Mouse (Mus musculus) stomach, postnatal 0 days (tissue): ENCODE results near the gene Inhbe. TPM values are rescaled to one million over a fixed set of nuclear protein-coding genes. Genes with fewer than 3 reads are reported as not detected.
A peak's percentile ranks its signal among the peaks of the same experiment; 100 is the strongest.

Source experiments
- ATAC-seq: fragments of 200-750 bp; cut with Nextera tagmentation; 2 replicates; pipeline ENCODE4 v1.8.0; 2017; ENCODE audit not compliant: low FRiP score, low TSS enrichment
- DNase-seq: peaks from one replicate; pipeline ENCODE4 v3.0.0-alpha.2; 2016; ENCODE audit warnings: low spot score
- H3K27ac ChIP-seq: fragments of 300-500 bp; sonication (generic); replicated peaks from 2 replicates; pipeline ENCODE4 v1.5.1; 2014; ENCODE audit warnings: mild to moderate bottlenecking, control low read depth
- H3K27me3 ChIP-seq: fragments of 300-500 bp; sonication (generic); 2 replicates; pipeline ENCODE4 v1.6.1; 2014; ENCODE audit warnings: low read length; ENCODE audit not compliant: control insufficient read depth, insufficient read depth
- H3K36me3 ChIP-seq: fragments of 300-500 bp; sonication (generic); 2 replicates; pipeline ENCODE4 v1.6.1; 2014; ENCODE audit warnings: low read length, mixed read lengths; ENCODE audit not compliant: control insufficient read depth, insufficient read depth
- H3K4me1 ChIP-seq: fragments of 300-500 bp; sonication (generic); replicated peaks from 2 replicates; pipeline ENCODE4 v1.6.1; 2014; ENCODE audit warnings: antibody characterized with exemption; ENCODE audit not compliant: control insufficient read depth, insufficient read depth
- H3K4me2 ChIP-seq: fragments of 300-500 bp; sonication (generic); replicated peaks from 2 replicates; pipeline ENCODE4 v1.6.1; 2014; ENCODE audit warnings: low read depth, mild to moderate bottlenecking, control low read depth, moderate library complexity
- H3K4me3 ChIP-seq: fragments of 300-500 bp; sonication (generic); 2 replicates; pipeline ENCODE4 v1.5.1; 2014; ENCODE audit warnings: low read depth, low read length, control low read depth
- H3K9ac ChIP-seq: fragments of 300-500 bp; sonication (generic); 2 replicates; pipeline ENCODE4 v1.6.1; 2014; ENCODE audit warnings: mild to moderate bottlenecking, low read length, control low read depth, mixed read lengths
- H3K9me3 ChIP-seq: fragments of 300-500 bp; sonication (generic); 2 replicates; pipeline ENCODE4 v1.6.1; 2016; ENCODE audit warnings: low read length; ENCODE audit not compliant: control insufficient read depth
- CTCF ChIP-seq: IDR thresholded peaks from 2 replicates; pipeline ENCODE4 v1.5.1; 2016; ENCODE audit warnings: antibody characterized with exemption, low read depth, mild to moderate bottlenecking, moderate library complexity
- EP300 ChIP-seq: optimal IDR thresholded peaks from 2 replicates; pipeline ENCODE3; 2016; ENCODE audit warnings: antibody characterized with exemption
- WGBS: fragments of 180-500 bp; shearing (Covaris S2); extraction: QIAGEN DNeasy Blood & Tissue Kit; methylation state at CpG from one replicate; pipeline ENCODE4 v1.1.7; 2014; 5-methylcytosine and 5-hydroxymethylcytosine counted together
- polyA plus RNA-seq: library from polyadenylated mRNA; unstranded; fragments of >200 nt; fragmentation: Nextera tagmentation; extraction: Ambion mirVana; gene quantifications from 2 replicates; pipeline ENCODE4 v1.2.1, GENCODE M21; 2015

Gene Inhbe
- polyA plus RNA-seq, 1 experiment from 2014 or later: 0.02 TPM

DNA sequence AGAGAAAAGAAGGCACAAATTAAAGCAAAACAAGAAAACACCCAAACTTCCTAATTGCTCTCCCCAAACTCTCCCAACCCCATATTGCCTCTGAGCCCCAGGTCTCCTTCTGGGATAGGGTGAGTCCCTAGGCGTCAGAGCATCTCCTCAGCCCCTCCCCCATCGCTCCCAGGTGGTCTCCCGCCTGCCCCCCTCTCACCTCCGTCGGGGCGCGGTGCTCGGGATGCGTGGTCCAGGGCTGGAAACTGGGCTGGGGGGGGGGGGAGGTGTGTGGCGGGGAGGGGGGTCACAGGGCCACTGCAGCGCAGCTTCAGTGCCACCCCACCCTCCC, 12.9 kb downstream of the Inhbe start:
- WGBS: 3% methylated on average over 5 of the region's 11 CpGs
- Histone ChIP-seq H3K9me3 (no peaks in the 10 kb centered on the region), H3K9ac (peak overlapping the region; percentile 57), H3K27ac (peak overlapping the region; percentile 89), H3K27me3 (no peaks in the 10 kb centered on the region; the same call in 1 of the 2 replicates), H3K4me2 (peak overlapping the region; percentile 86), H3K36me3 (no peaks in the 10 kb centered on the region), H3K4me3 (peak overlapping the region; percentile 50), H3K4me1 (no peaks in the 10 kb centered on the region; the same call in 1 of the 2 replicates)
- TF ChIP-seq EP300: no peak
- TF ChIP-seq CTCF: no peak
- ATAC-seq (no peak), DNase-seq (no peak)

DNA sequence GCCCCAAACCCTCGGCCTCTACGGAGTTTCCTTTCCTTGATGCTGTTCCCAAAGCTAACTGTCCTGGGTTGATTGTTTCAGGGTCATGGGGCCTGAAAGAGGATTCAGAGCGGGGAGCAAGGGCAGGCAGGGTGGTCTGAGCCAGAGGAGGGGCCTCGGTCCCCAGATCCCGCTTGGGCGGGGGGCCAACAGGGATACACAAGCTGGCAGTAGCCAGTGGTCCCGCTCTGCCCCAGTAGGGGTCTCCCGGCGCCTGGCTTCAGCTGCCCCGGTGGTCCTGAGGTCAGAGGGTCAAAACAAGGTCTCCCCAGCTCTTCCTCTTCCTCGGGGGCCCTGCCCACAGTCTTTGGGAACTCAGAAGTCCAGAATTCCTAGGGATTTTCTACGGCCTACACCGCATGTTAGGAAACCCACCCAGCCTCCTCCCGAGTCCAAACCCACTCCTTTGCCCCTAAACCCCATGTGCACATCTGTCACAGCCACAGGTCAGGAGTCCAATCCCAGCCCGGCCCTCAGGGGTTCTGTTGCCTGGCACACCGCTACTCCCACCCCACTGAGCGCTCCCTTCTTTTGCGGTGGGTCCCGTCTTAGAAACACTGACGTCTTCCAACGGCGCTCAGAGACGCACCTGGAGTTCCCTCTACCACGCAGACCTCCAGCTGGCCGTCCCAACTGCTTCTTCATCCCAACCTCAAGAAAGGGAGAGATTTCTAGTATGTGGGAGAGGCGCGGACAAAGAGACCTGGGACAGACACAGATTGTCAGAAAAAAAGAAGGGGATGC, 13.4 kb downstream of the Inhbe start:
- no peaks in the 10 kb centered on the region for H3K36me3 ChIP-seq
- WGBS: 2% methylated on average over 27 of the region's 27 CpGs
- no peaks in the 10 kb centered on the region; the same call in 1 of the 2 replicates for H3K4me1 ChIP-seq
- no peak for ATAC-seq
- no peak for TF ChIP-seq CTCF
- TF ChIP-seq EP300: no peak
- H3K27ac ChIP-seq: peak overlapping the region; percentile 89
- H3K4me2 ChIP-seq: peak overlapping the region; percentile 86
- H3K9me3 ChIP-seq: no peaks in the 10 kb centered on the region
- H3K4me3 ChIP-seq: peak overlapping the region; percentile 50
- no peak for DNase-seq
- H3K9ac ChIP-seq: peak overlapping the region; percentile 57
- H3K27me3 ChIP-seq: no peaks in the 10 kb centered on the region; the same call in 1 of the 2 replicates

DNA sequence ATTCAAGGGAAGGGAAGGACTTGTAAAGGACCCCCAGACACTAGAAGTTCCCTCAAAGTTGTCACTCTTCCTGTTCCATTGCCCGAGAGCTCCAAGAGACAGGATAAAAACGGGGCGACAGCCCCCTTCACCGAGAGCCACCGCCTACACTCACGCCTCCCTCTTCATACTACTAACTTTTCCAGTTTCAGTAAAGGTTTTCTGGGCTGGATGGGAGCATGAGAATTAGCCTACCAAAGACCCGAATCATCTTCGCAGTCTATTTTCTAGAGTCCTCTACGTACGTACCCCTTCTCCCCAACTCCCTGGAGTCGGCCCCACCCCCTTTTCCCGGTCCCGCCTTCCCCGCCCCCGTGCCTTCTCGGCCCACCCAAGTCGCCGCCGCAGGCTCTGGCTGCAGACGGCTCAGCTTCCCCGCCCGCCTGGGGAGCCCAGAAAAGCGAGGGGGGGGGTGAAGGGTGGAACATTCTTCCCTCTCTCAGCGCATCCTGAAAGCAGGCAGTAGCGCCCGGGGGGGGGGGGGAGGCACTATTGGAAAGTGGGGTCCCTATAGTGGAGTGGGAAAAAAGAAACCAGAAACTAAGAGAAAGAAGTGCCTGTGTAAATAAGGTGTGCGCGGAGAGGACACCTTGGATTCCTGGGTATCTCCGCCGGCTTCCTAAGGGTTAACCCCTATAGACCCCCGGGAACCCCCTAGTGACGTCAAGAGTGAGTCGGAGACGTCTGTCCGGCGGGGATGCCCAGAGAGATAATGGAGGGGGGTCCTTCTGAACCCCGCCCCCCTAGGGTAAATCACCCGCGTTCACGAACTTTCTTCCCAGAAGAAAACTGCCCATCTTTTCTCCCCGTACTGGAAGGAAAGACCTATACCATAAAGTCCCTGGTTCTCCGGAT, 14.3 kb downstream of the Inhbe start:
- peak overlapping the region; percentile 89 for H3K27ac ChIP-seq
- no peak for TF ChIP-seq EP300
- no peak for TF ChIP-seq CTCF
- H3K36me3 ChIP-seq: no peaks in the 10 kb centered on the region
- H3K9me3 ChIP-seq: no peaks in the 10 kb centered on the region
- H3K9ac ChIP-seq: peak overlapping the region; percentile 62
- peak overlapping the region; percentile 50 for H3K4me3 ChIP-seq
- H3K27me3 ChIP-seq: no peaks in the 10 kb centered on the region; the same call in 1 of the 2 replicates
- H3K4me1 ChIP-seq: no peaks in the 10 kb centered on the region; the same call in 1 of the 2 replicates
- ATAC-seq (peak; percentile 50; the same call in 1 of the 2 replicates), DNase-seq (peak; percentile 76)
- H3K4me2 ChIP-seq: peak overlapping the region; percentile 86
- under 1% methylated on average over 41 of the region's 42 CpGs for WGBS

DNA sequence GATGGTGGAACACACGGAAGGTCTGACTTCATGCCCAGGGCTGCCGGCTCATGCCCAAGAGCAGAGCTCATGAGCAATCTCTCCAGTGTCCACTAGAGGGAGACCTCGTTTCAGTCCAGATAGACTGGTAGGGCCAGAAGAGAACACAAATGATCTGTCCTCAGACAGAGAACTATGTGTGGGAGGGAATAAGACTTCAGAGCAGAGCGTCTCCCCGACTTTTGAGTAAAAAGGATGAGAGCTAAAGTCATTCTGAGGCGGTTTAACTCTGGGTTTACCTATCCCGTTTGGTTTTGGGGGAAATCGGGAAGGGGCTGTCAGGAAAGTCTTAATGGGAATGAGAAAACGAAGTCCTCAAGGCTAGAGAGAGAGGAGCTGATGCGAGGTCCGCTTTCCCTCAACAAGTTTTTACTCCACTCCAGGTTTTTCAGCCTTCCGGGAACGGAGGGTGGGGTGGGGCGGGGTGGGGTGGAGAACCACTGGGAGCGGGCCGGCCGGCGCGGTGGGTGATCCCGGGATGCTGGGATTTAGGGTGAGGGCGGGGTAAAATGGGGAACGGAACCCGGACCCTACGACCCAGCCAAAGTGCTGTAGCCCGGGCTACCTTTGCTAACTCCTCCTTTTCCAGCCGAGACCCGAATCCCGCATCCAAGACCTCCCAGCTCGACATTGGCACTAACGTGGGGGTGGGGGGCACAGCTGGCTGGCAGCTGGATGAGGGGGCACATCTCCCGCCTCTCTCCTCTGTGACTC, 15.1 kb downstream of the Inhbe start:
- Histone ChIP-seq H3K4me3 (peak overlapping the region; percentile 50), H3K9ac (peak overlapping the region; percentile 62), H3K4me2 (peak overlapping the region; percentile 86), H3K4me1 (no peaks in the 10 kb centered on the region; the same call in 1 of the 2 replicates), H3K9me3 (no peaks in the 10 kb centered on the region), H3K36me3 (no peaks in the 10 kb centered on the region), H3K27ac (peak overlapping the region; percentile 89), H3K27me3 (no peaks in the 10 kb centered on the region; the same call in 1 of the 2 replicates)
- DNase-seq: peak; percentile 86
- TF ChIP-seq CTCF (peak; percentile 96), EP300 (no peak)
- WGBS: under 1% methylated on average over 31 of the region's 31 CpGs
- ATAC-seq: peak; percentile 85

DNA sequence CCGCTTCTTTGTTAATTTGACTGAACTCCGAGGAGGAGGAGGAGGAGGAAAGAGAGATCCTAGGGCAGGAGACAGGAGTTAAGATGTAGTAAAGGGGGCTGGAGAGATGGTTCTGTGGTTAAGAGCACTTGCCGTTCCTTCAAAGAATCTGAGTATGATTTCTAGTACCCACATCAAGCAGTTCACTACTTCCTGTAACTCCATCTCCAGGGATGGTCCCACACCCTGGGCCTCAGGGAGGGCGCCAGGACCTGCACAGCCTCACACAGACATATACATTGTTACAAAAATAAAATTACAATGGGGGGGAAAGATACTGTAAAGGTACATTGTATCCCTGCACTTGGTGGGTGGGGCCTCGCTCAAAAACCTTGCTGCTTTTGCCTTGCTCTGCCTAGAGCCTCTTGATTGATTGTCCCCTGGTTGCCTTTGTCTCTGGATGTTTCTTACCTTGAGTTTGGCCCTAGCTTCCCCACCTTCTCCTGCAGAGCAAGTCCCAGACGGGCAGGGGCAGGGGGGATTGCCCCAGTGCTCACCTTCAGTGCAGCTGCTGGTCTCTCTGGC, 16.6 kb downstream of the Inhbe start:
- Histone ChIP-seq H3K4me2 (no peak overlapping the region), H3K27me3 (no peaks in the 10 kb centered on the region; the same call in 1 of the 2 replicates), H3K36me3 (no peaks in the 10 kb centered on the region), H3K4me3 (no peak overlapping the region), H3K9ac (no peak overlapping the region), H3K4me1 (no peaks in the 10 kb centered on the region; the same call in 1 of the 2 replicates), H3K27ac (no peak overlapping the region), H3K9me3 (no peaks in the 10 kb centered on the region)
- WGBS: 72% methylated on average over 6 of the region's 6 CpGs
- ATAC-seq (no peak), DNase-seq (no peak)
- TF ChIP-seq EP300 (no peak), CTCF (no peak)
